Mouse (Mus musculus): ENCODE data around the gene Cdyl. TPM values are rescaled to one million over a fixed set of nuclear protein-coding genes. Genes with fewer than 3 reads are reported as not detected.

The Cdyl gene
- polyA plus RNA-seq, 1 experiment from 2014 or later: 13.1 TPM

DNA sequence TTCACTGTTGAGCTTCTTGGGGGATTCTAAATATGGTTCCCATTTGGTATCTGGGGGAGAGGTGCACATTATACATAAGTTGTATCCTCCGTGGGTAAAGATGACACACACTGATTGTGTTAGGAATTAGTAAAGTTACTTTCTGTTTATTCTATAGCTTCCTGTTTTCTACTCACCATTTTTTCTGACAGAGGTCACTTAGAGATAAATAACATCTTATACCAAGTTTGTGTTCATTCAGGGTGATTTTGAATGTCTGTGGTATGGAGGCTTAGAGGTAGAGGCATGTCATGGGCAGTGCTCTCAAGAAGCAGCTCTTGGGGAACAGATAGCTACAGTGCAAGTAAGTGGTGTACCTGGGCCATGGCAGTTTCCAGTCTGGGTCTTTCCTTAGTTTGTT is 83.6 kb downstream of the Cdyl start:
- no peak overlapping the region for H3K27ac ChIP-seq
- H3K4me2 ChIP-seq: peak overlapping the region; percentile 83
- peaks cover 15% of the 10 kb centered on the region for H3K36me3 ChIP-seq
- ATAC-seq (replicated peaks; ENCODE audit: low FRiP score): no peak
- peaks cover 17% of the 10 kb centered on the region for H3K27me3 ChIP-seq
- peaks cover 21% of the 10 kb centered on the region for H3K4me1 ChIP-seq
- no peak overlapping the region for H3K9ac ChIP-seq
- H3K4me3 ChIP-seq (replicated peaks): peak overlapping the region; percentile 95
- 51% methylated on average over 1 of the region's 1 CpGs for WGBS
- H3K9me3 ChIP-seq (replicated peaks): peaks cover 18% of the 10 kb centered on the region

DNA sequence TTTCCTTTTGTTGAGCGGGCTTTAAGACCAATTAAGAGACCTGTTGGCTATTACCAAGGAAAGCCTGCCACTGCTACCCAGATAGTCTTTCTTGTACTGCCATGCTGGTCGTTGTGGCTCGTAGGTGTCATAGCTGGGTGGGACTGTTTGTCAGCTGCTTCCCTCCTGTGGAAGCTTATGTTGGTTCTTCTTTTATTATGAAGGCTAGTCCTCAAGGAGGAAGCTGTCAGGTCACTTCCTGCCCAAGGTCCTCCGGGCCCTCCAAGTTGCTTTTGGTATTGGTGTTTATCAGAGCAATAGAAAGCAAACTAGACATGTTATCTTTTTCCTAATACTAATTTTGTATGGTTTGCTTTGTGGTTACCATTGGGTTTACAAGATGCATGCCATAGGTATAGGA is 89.6 kb downstream of the Cdyl start:
- ATAC-seq (replicated peaks; ENCODE audit: low FRiP score): no peak
- WGBS: 80% methylated on average over 4 of the region's 4 CpGs
- no peak overlapping the region for H3K27ac ChIP-seq
- H3K36me3 ChIP-seq: peaks cover 15% of the 10 kb centered on the region
- H3K4me1 ChIP-seq: peaks cover 3% of the 10 kb centered on the region
- no peak overlapping the region for H3K4me2 ChIP-seq
- peaks cover 18% of the 10 kb centered on the region for H3K9me3 ChIP-seq (replicated peaks)
- no peak overlapping the region for H3K9ac ChIP-seq
- no peak overlapping the region for H3K4me3 ChIP-seq (replicated peaks)
- no peaks in the 10 kb centered on the region for H3K27me3 ChIP-seq

GRCm38 (mm10) chr13:35749680-35750079 is 90.0 kb downstream of the Cdyl start:
- H3K4me3 ChIP-seq (replicated peaks): no peak overlapping the region
- H3K36me3 ChIP-seq: peaks cover 15% of the 10 kb centered on the region
- no peak for ATAC-seq (replicated peaks; ENCODE audit: low FRiP score)
- H3K9ac ChIP-seq: no peak overlapping the region
- peaks cover 18% of the 10 kb centered on the region for H3K9me3 ChIP-seq (replicated peaks)
- H3K4me2 ChIP-seq: no peak overlapping the region
- WGBS: 79% methylated on average over 5 of the region's 5 CpGs
- no peaks in the 10 kb centered on the region for H3K27me3 ChIP-seq
- peaks cover 8% of the 10 kb centered on the region for H3K4me1 ChIP-seq
- no peak overlapping the region for H3K27ac ChIP-seq

DNA sequence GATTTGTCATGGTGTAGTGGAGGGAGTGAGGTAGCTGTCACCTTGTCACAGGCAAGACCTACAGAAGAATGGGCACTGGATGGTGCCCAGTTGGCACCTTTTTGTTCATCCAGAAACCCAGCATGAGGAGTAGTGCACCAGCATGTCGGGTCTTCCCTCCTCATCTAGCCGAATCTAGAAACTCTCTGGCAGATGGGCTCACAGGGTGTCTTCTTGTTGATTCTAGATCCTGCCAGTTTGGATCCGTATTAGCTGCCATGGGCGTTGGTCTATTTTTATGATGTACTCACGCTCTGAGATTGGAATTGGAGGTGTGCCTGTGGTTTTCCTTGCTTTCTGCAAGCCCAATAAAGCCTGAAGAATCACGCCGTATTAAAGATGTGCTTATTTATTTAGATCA is 92.4 kb downstream of the Cdyl start:
- H3K27ac ChIP-seq: no peak overlapping the region
- H3K27me3 ChIP-seq: no peaks in the 10 kb centered on the region
- no peak for ATAC-seq (replicated peaks; ENCODE audit: low FRiP score)
- H3K4me1 ChIP-seq: peaks cover 29% of the 10 kb centered on the region
- no peak overlapping the region for H3K4me3 ChIP-seq (replicated peaks)
- H3K9me3 ChIP-seq (replicated peaks): peaks cover 7% of the 10 kb centered on the region
- 91% methylated on average over 7 of the region's 7 CpGs for WGBS
- H3K36me3 ChIP-seq: no peaks in the 10 kb centered on the region
- H3K9ac ChIP-seq: no peak overlapping the region
- H3K4me2 ChIP-seq: no peak overlapping the region

GRCm38 (mm10) chr13:35755002-35755401 is 95.4 kb downstream of the Cdyl start:
- no peak for ATAC-seq (replicated peaks; ENCODE audit: low FRiP score)
- Histone ChIP-seq H3K27me3 (no peaks in the 10 kb centered on the region), H3K4me2 (no peak overlapping the region), H3K27ac (0 out of 2 replicates have a peak overlapping the region, but pooled peaks have one; percentile 6), H3K36me3 (no peaks in the 10 kb centered on the region), H3K9me3 (replicated peaks) (no peaks in the 10 kb centered on the region), H3K9ac (no peak overlapping the region), H3K4me3 (replicated peaks) (no peak overlapping the region), H3K4me1 (peaks cover 35% of the 10 kb centered on the region)
- WGBS: 67% methylated on average over 6 of the region's 6 CpGs

DNA sequence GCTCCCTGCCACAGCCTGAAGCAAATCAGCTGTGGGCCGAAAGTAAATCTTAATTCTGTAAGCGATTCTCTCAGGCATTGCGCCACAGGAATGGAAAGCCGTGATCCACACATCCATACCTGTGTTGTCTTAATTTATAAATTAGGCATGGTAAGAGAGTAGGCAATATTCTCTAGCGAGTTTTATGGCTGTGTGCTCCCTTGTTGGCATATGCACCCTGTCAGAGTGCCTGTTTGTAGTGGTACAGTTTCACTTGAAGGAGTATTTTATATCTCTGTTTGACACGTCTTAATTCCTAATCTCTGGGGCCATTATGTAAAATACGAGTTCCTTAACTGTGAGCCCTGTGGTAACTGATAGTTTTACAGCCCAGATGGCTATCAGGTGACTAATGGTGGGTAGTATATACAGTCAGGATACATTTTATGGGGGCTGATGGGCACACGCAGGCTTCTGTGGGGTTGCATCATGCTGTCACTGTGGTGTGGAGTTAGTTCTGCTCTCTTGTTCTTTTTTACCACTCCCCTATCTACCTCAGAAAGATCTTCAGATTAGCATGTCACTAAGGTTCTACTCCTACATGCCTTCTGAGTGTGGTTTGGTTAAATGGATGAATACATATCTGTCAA is 96.1 kb downstream of the Cdyl start:
- WGBS: 24% methylated on average over 8 of the region's 8 CpGs
- no peak overlapping the region for H3K4me3 ChIP-seq (replicated peaks)
- no peaks in the 10 kb centered on the region for H3K9me3 ChIP-seq (replicated peaks)
- no peaks in the 10 kb centered on the region for H3K27me3 ChIP-seq
- ATAC-seq (replicated peaks; ENCODE audit: low FRiP score): peak; percentile 76
- no peak overlapping the region for H3K4me2 ChIP-seq
- H3K4me1 ChIP-seq: peaks cover 35% of the 10 kb centered on the region
- no peak overlapping the region for H3K9ac ChIP-seq
- H3K27ac ChIP-seq: peak overlapping the region; percentile 41; the same call in 1 of the 2 replicates
- no peaks in the 10 kb centered on the region for H3K36me3 ChIP-seq

- Histone ChIP-seq H3K4me2 (no peak overlapping the region), H3K4me1 (peaks cover 35% of the 10 kb centered on the region), H3K9me3 (replicated peaks) (no peaks in the 10 kb centered on the region), H3K9ac (no peak overlapping the region), H3K27ac (no peak overlapping the region), H3K4me3 (replicated peaks) (no peak overlapping the region), H3K36me3 (no peaks in the 10 kb centered on the region), H3K27me3 (no peaks in the 10 kb centered on the region)
- 77% methylated on average over 21 of the region's 21 CpGs for WGBS
- ATAC-seq (replicated peaks; ENCODE audit: low FRiP score): no peak; the same call in 1 of the 2 replicates
Measured at GRCm38 (mm10) chr13:35756393-35757338, 97.0 kb downstream of the Cdyl start.

- no peak overlapping the region for H3K4me2 ChIP-seq
- no peaks in the 10 kb centered on the region for H3K36me3 ChIP-seq
- H3K4me3 ChIP-seq (replicated peaks): no peak overlapping the region
- no peak for ATAC-seq (replicated peaks; ENCODE audit: low FRiP score)
- H3K27me3 ChIP-seq: no peaks in the 10 kb centered on the region
- peaks cover 21% of the 10 kb centered on the region for H3K4me1 ChIP-seq
- whole genome bisulfite sequencing: 87% methylated on average over 2 of the region's 2 CpGs
- H3K9me3 ChIP-seq (replicated peaks): no peaks in the 10 kb centered on the region
- H3K9ac ChIP-seq: no peak overlapping the region
- no peak overlapping the region for H3K27ac ChIP-seq
Measured at GRCm38 (mm10) chr13:35760372-35760771, 100.7 kb downstream of the Cdyl start.

- H3K4me3 ChIP-seq (replicated peaks): no peak overlapping the region
- H3K4me2 ChIP-seq: no peak overlapping the region
- WGBS: 42% methylated on average over 3 of the region's 3 CpGs
- H3K9me3 ChIP-seq (replicated peaks): no peaks in the 10 kb centered on the region
- H3K4me1 ChIP-seq: peaks cover 13% of the 10 kb centered on the region
- no peak overlapping the region for H3K9ac ChIP-seq
- H3K27me3 ChIP-seq: no peaks in the 10 kb centered on the region
- no peaks in the 10 kb centered on the region for H3K36me3 ChIP-seq
- H3K27ac ChIP-seq: no peak overlapping the region
- ATAC-seq (replicated peaks; ENCODE audit: low FRiP score): no peak
Measured at GRCm38 (mm10) chr13:35764559-35764958, 104.9 kb downstream of the Cdyl start.

DNA sequence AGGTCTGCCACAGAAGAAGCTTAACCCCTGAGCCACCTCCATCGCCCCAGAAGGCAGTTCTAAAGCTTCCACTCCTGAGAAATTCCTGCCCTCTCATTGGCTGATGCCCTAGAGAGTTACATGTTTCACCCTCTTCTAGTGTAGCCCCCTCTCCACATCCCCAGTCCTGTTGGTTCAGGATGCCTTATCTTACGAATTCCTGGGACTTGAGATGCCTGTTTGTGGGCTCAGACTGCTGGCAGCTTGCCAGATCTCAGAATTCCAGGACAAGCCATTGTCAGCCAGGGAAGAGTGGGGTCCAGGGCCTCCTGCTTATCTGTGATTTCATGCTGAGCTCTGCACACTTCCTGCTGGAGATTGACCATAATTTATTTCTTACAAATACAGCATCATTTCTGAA is 106.2 kb downstream of the Cdyl start:
- 31% methylated on average over 2 of the region's 2 CpGs for whole genome bisulfite sequencing
- H3K9ac ChIP-seq: no peak overlapping the region
- no peaks in the 10 kb centered on the region for H3K9me3 ChIP-seq (replicated peaks)
- ATAC-seq (replicated peaks; ENCODE audit: low FRiP score): no peak
- H3K27me3 ChIP-seq: no peaks in the 10 kb centered on the region
- no peaks in the 10 kb centered on the region for H3K36me3 ChIP-seq
- H3K4me1 ChIP-seq: peaks cover 17% of the 10 kb centered on the region
- H3K4me3 ChIP-seq (replicated peaks): no peak overlapping the region
- H3K27ac ChIP-seq: peak overlapping the region; percentile 19; the same call in 1 of the 2 replicates
- H3K4me2 ChIP-seq: no peak overlapping the region

DNA sequence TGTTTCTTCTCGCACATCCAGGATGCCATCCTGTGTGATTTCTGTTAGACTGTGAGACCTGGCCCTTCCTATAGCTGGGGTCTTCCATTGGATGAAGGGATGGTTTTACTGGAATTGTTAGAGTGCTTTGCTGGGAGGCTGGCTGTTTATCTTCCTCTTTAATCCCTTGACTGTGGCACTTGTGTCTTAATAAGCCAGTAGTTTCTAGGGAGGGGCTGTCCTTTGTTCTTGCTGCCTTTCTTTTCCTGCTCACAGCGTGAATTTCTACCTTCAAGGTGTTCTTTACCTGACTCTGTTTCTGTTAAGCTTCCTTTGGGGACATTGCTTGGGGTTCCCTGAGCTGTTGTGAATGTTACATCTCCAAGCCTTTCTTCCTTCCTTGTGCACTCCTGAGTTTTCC is 110.0 kb downstream of the Cdyl start:
- no peak overlapping the region for H3K4me3 ChIP-seq (replicated peaks)
- no peaks in the 10 kb centered on the region for H3K9me3 ChIP-seq (replicated peaks)
- H3K4me2 ChIP-seq: no peak overlapping the region
- no peaks in the 10 kb centered on the region for H3K36me3 ChIP-seq
- 56% methylated on average over 2 of the region's 2 CpGs for WGBS
- no peak overlapping the region for H3K27ac ChIP-seq
- no peak for ATAC-seq (replicated peaks; ENCODE audit: low FRiP score)
- H3K27me3 ChIP-seq: no peaks in the 10 kb centered on the region
- peaks cover 21% of the 10 kb centered on the region for H3K4me1 ChIP-seq
- H3K9ac ChIP-seq: no peak overlapping the region

GRCm38 (mm10) chr13:35770421-35770820 is 110.8 kb downstream of the Cdyl start:
- Histone ChIP-seq H3K27ac (no peak overlapping the region), H3K27me3 (no peaks in the 10 kb centered on the region), H3K4me2 (no peak overlapping the region), H3K4me1 (peaks cover 20% of the 10 kb centered on the region), H3K36me3 (no peaks in the 10 kb centered on the region), H3K9me3 (replicated peaks) (no peaks in the 10 kb centered on the region), H3K4me3 (replicated peaks) (no peak overlapping the region), H3K9ac (no peak overlapping the region)
- WGBS: 84% methylated on average over 9 of the region's 9 CpGs
- ATAC-seq (replicated peaks; ENCODE audit: low FRiP score): no peak
